Mouse (Mus musculus) embryonic fibroblast, embryonic 13.5 days (primary cell): Measurements from ENCODE around the gene Eml2.

Experiments
- CTCF ChIP-seq: IDR thresholded peaks from 2 replicates; pipeline ENCODE4 v1.5.1; 2011; ENCODE audit warnings: mild to moderate bottlenecking, control low read depth, low read length, moderate library complexity, borderline replicate concordance; ENCODE audit not compliant: insufficient read depth
- POLR2A ChIP-seq: IDR thresholded peaks from 2 replicates; pipeline ENCODE4 v1.6.1; 2011; ENCODE audit warnings: low read depth, mild to moderate bottlenecking, control low read depth, low read length, moderate library complexity

GRCm38 (mm10) chr7:19175708-19176515 lies at the start of gene Eml2:
- TF ChIP-seq POLR2A, result no peak
- TF ChIP-seq CTCF, result no peak
